Mouse (Mus musculus) hindbrain, postnatal 0 days (tissue): ENCODE data around the gene Lrmda. TPM values are rescaled to one million over a fixed set of nuclear protein-coding genes. Genes with fewer than 3 reads are reported as not detected.

Source experiments
- ATAC-seq: fragments of 200-750 bp; cut with Nextera tagmentation; 2 replicates; pipeline ENCODE4 v1.8.0; 2017; ENCODE audit warnings: mild to moderate bottlenecking, moderate TSS enrichment, moderate library complexity
- DNase-seq: peaks from one replicate; pipeline ENCODE4 v3.0.0-alpha.2; 2015; ENCODE audit warnings: low spot score
- H3K27ac ChIP-seq: fragments of 300-500 bp; sonication (generic); 2 replicates; pipeline ENCODE4 v1.5.1; 2014; ENCODE audit warnings: mild to moderate bottlenecking
- H3K27me3 ChIP-seq: fragments of 300-500 bp; sonication (generic); 2 replicates; pipeline ENCODE4 v1.6.1; 2014; ENCODE audit warnings: low read length, mixed read lengths; ENCODE audit not compliant: insufficient read depth
- H3K36me3 ChIP-seq: fragments of 300-500 bp; sonication (generic); 2 replicates; pipeline ENCODE4 v1.6.1; 2014; ENCODE audit warnings: low read length, mixed read lengths; ENCODE audit not compliant: insufficient read depth
- H3K4me1 ChIP-seq: fragments of 300-500 bp; sonication (generic); 2 replicates; pipeline ENCODE4 v1.6.1; 2014; ENCODE audit warnings: antibody characterized with exemption, low read length, mixed read lengths; ENCODE audit not compliant: insufficient read depth
- H3K4me2 ChIP-seq: fragments of 300-500 bp; sonication (generic); 2 replicates; pipeline ENCODE4 v1.6.1; 2014; ENCODE audit warnings: low read depth, mild to moderate bottlenecking, low read length, moderate library complexity, mixed read lengths
- H3K4me3 ChIP-seq: fragments of 300-500 bp; sonication (generic); 2 replicates; pipeline ENCODE4 v1.5.1; 2014; ENCODE audit warnings: low read length
- H3K9ac ChIP-seq: fragments of 300-500 bp; sonication (generic); replicated peaks from 2 replicates; pipeline ENCODE4 v1.6.1; 2014; ENCODE audit warnings: mild to moderate bottlenecking, low read length, moderate library complexity, mixed read lengths
- H3K9me3 ChIP-seq: fragments of 300-500 bp; sonication (generic); 2 replicates; pipeline ENCODE4 v1.6.1; 2016; ENCODE audit warnings: low read length, mixed read lengths
- CTCF ChIP-seq: IDR thresholded peaks from 2 replicates; pipeline ENCODE4 v1.5.1; 2016; ENCODE audit warnings: antibody characterized with exemption, control low read depth, low read depth
- WGBS: fragments of 180-500 bp; shearing (Covaris S2); extraction: QIAGEN DNeasy Blood & Tissue Kit; methylation state at CpG from one replicate; pipeline ENCODE4 v1.1.7; 2014; 5-methylcytosine and 5-hydroxymethylcytosine counted together
- polyA plus RNA-seq: library from polyadenylated mRNA; unstranded; fragments of >200 nt; fragmentation: Nextera tagmentation; extraction: Ambion mirVana; gene quantifications from 2 replicates; pipeline ENCODE4 v1.2.1, GENCODE M21; 2015
- total RNA-seq: library from RNA; depleted of rRNA; stranded (reverse); fragments of >200 nt; gene quantifications from 2 replicates; pipeline ENCODE4 v1.2.3, GENCODE M21; 2014

Lrmda gene
- total and polyA plus RNA-seq, 2 experiments from 2014 or later = 0.21 to 0.53 TPM

GRCm38 (mm10) chr14:22493326-22493725 is 473.8 kb downstream of the Lrmda start:
- Histone ChIP-seq H3K9ac (no peak overlapping the region), H3K27me3 (no peaks in the 10 kb centered on the region), H3K27ac (no peak overlapping the region), H3K4me1 (no peaks in the 10 kb centered on the region), H3K36me3 (no peaks in the 10 kb centered on the region), H3K4me2 (no peak overlapping the region), H3K4me3 (no peak overlapping the region), H3K9me3 (no peaks in the 10 kb centered on the region)
- TF ChIP-seq CTCF = no peak
- ATAC-seq (no peak), DNase-seq (no peak)
- WGBS = 98% methylated on average over 2 of the region's 2 CpGs

GRCm38 (mm10) chr14:22494290-22494689 is 474.8 kb downstream of the Lrmda start:
- Histone ChIP-seq H3K4me2 (no peak overlapping the region), H3K27me3 (no peaks in the 10 kb centered on the region), H3K27ac (no peak overlapping the region), H3K36me3 (no peaks in the 10 kb centered on the region), H3K4me1 (no peaks in the 10 kb centered on the region), H3K4me3 (no peak overlapping the region), H3K9ac (no peak overlapping the region), H3K9me3 (no peaks in the 10 kb centered on the region)
- DNase-seq (peak; percentile 39), ATAC-seq (no peak)
- no peak for TF ChIP-seq CTCF

- 18% methylated on average over 10 of the region's 10 CpGs for WGBS
- TF ChIP-seq CTCF = no peak
- DNase-seq (peak; percentile 8), ATAC-seq (no peak)
- H3K36me3 ChIP-seq = no peaks in the 10 kb centered on the region
- H3K4me2 ChIP-seq = no peak overlapping the region
- no peaks in the 10 kb centered on the region for H3K9me3 ChIP-seq
- H3K4me1 ChIP-seq = no peaks in the 10 kb centered on the region
- H3K9ac ChIP-seq = no peak overlapping the region
- no peak overlapping the region for H3K4me3 ChIP-seq
- H3K27ac ChIP-seq = no peak overlapping the region
- H3K27me3 ChIP-seq = no peaks in the 10 kb centered on the region
Measured at GRCm38 (mm10) chr14:22494866-22495265, 475.4 kb downstream of the Lrmda start.

GRCm38 (mm10) chr14:22495286-22495685 is 475.8 kb downstream of the Lrmda start:
- no peak overlapping the region for H3K4me3 ChIP-seq
- no peak overlapping the region for H3K4me2 ChIP-seq
- H3K9me3 ChIP-seq = no peaks in the 10 kb centered on the region
- ATAC-seq = no peak
- no peak overlapping the region for H3K27ac ChIP-seq
- DNase-seq = no peak
- no peaks in the 10 kb centered on the region for H3K36me3 ChIP-seq
- H3K9ac ChIP-seq = no peak overlapping the region
- WGBS = 32% methylated on average over 8 of the region's 8 CpGs
- TF ChIP-seq CTCF = no peak
- H3K27me3 ChIP-seq = no peaks in the 10 kb centered on the region
- H3K4me1 ChIP-seq = no peaks in the 10 kb centered on the region

- no peak for ATAC-seq
- Histone ChIP-seq H3K27me3 (no peaks in the 10 kb centered on the region), H3K27ac (no peak overlapping the region), H3K4me3 (no peak overlapping the region), H3K4me1 (no peaks in the 10 kb centered on the region), H3K9ac (no peak overlapping the region), H3K9me3 (no peaks in the 10 kb centered on the region), H3K4me2 (no peak overlapping the region), H3K36me3 (no peaks in the 10 kb centered on the region)
- TF ChIP-seq CTCF = no peak
- 83% methylated on average over 4 of the region's 4 CpGs for WGBS
- DNase-seq = no peak
Measured at GRCm38 (mm10) chr14:22497636-22498131, 478.2 kb downstream of the Lrmda start.

GRCm38 (mm10) chr14:22509747-22510530 is 490.4 kb downstream of the Lrmda start:
- 76% methylated on average over 6 of the region's 6 CpGs for WGBS
- ATAC-seq (no peak), DNase-seq (no peak)
- Histone ChIP-seq H3K4me1 (no peaks in the 10 kb centered on the region), H3K9me3 (no peaks in the 10 kb centered on the region), H3K36me3 (no peaks in the 10 kb centered on the region), H3K27me3 (no peaks in the 10 kb centered on the region), H3K27ac (no peak overlapping the region), H3K4me3 (no peak overlapping the region), H3K4me2 (no peak overlapping the region), H3K9ac (no peak overlapping the region)
- no peak; the same call in 1 of the 2 replicates for TF ChIP-seq CTCF

- no peak overlapping the region for H3K4me3 ChIP-seq
- no peaks in the 10 kb centered on the region for H3K4me1 ChIP-seq
- H3K9ac ChIP-seq = no peak overlapping the region
- no peak for DNase-seq
- no peaks in the 10 kb centered on the region for H3K27me3 ChIP-seq
- H3K36me3 ChIP-seq = no peaks in the 10 kb centered on the region
- no peak overlapping the region for H3K4me2 ChIP-seq
- TF ChIP-seq CTCF = no peak
- no peak for ATAC-seq
- H3K9me3 ChIP-seq = no peaks in the 10 kb centered on the region
- no peak overlapping the region for H3K27ac ChIP-seq
Measured at GRCm38 (mm10) chr14:22510531-22510785, 490.9 kb downstream of the Lrmda start.
